Comparison of ENCODE assay signal across 33 mouse cellular contexts in genomic region chr17:55296701-55297100, GRCm38 (mm10).
"Had no signal": no experiment of that assay in that cellular context is flagged by ENCODE, and none has a peak within 500 bp of the region (broad histone marks: within the 10 kb centered on the region; RNA-seq: fewer than 3 reads in every experiment).

No protein-coding gene starts in this region.

- H3K4me1 ChIP-seq: heart, embryonic 12.5 days; heart, embryonic 13.5 days; heart, embryonic 15.5 days; hindbrain, embryonic 10.5 days; hindbrain, embryonic 12.5 days; hindbrain, embryonic 13.5 days; hindbrain, embryonic 15.5 days; intestine, embryonic 15.5 days; kidney, embryonic 15.5 days had no signal

- H3K27ac ChIP-seq: heart, embryonic 13.5 days; heart, embryonic 15.5 days; hindbrain, embryonic 10.5 days; hindbrain, embryonic 12.5 days; hindbrain, embryonic 13.5 days; hindbrain, embryonic 14.5 days; hindbrain, embryonic 15.5 days; hindbrain, postnatal 0 days; intestine, embryonic 15.5 days; kidney, embryonic 15.5 days; kidney, postnatal 0 days; layer of hippocampus, adult 2 months had no signal

- ATAC-seq: hindbrain, embryonic 16.5 days; hindbrain, postnatal 0 days; inflammation-experienced regulatory T-cells, adult 6 months; intestine, embryonic 15.5 days; intestine, embryonic 16.5 days; intestine, postnatal 0 days had no signal

- H3K4me3 ChIP-seq: heart, embryonic 12.5 days; heart, embryonic 13.5 days; heart, embryonic 15.5 days; hindbrain, embryonic 10.5 days; hindbrain, embryonic 12.5 days; hindbrain, embryonic 13.5 days; hindbrain, embryonic 15.5 days; intestine, embryonic 15.5 days; kidney, embryonic 15.5 days; layer of hippocampus, adult 2 months had no signal

- DNase-seq: heart, postnatal 10 days; heart, postnatal 14 days; heart, postnatal 36 days; heart, postnatal 4 days; kidney, adult 11 months; kidney, adult 18-20 months; kidney, adult 2 months; kidney, adult 8-10 months; kidney, adult 9 months; kidney, postnatal 10 days; kidney, postnatal 14 days; kidney, postnatal 25 days; kidney, postnatal 36 days; kidney, postnatal 4 days; layer of hippocampus, adult 9-11 months; layer of hippocampus, postnatal 36 days had no signal
